ENCODE assay signal across 24 mouse cellular contexts in the genomic region with DNA sequence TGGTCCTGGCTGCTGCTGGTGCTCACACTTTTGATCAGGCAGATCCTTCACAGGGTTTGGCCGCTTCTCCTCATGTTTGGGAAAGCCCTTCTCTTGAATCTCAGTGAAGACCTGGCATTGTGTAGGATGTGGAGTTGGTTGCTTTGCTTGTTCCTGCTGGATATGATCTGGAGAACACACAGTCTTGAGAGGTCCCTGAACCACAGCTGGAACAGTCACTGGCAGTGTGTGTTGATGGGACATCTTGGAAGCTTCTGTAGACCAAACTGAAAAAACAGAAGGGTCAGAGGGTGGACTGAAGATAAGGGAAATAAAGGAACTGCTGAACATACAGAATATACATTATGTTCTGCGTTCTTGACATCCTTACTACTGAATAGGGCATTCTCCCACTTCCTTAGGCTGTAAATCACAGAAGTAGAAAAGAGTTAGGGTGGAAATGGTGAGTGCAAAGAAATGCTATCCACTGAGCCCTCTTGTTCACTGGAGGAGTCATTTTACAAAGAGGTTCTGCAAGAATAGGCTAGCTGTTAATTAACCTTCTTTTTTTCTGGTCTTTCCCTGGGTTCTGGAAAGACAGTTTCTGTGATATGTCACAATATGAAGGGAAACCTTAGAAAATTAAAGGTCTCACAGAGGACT. TPM values are rescaled to one million over a fixed set of nuclear protein-coding genes. Genes with fewer than 3 reads are reported as not detected.
DNase-seq lines count a peak whose midpoint lies in the region; ATAC-seq and TF ChIP-seq lines count a peak whose summit lies in the region.
"Had no signal": no experiment of that assay in that cellular context is flagged by ENCODE, and none has a peak within 500 bp of the region (broad histone marks: within the 10 kb centered on the region; RNA-seq: fewer than 3 reads in every experiment).

No protein-coding gene starts in this region.

- TF ChIP-seq CTCF in kidney, postnatal 0 days (IDR thresholded peaks at IDR 0.05; ENCODE audit: low read depth): no peak

- no peaks in the 10 kb centered on the region for H3K9me3 ChIP-seq in kidney, embryonic 15.5 days (replicated peaks)
- H3K9me3 ChIP-seq in kidney, postnatal 0 days (replicated peaks; ENCODE audit: low read length): no peaks in the 10 kb centered on the region
- H3K9me3 ChIP-seq: embryonic facial prominence, embryonic 13.5 days; embryonic facial prominence, embryonic 15.5 days; forebrain, embryonic 10.5 days; forebrain, embryonic 12.5 days had no signal

- no peaks in the 10 kb centered on the region for H3K27me3 ChIP-seq in kidney, embryonic 15.5 days
- H3K27me3 ChIP-seq in kidney, postnatal 0 days (ENCODE audit: insufficient read depth, low read length): no peaks in the 10 kb centered on the region
- H3K27me3 ChIP-seq: embryonic facial prominence, embryonic 13.5 days; embryonic facial prominence, embryonic 15.5 days; forebrain, embryonic 12.5 days had no signal

- peaks cover 16% of the 10 kb centered on the region for H3K4me1 ChIP-seq in kidney, embryonic 15.5 days
- 0 out of 2 replicates have a peak, but pooled peaks cover 3% of the 10 kb centered on the region for H3K4me1 ChIP-seq in kidney, postnatal 0 days (replicated peaks; ENCODE audit: insufficient read depth, low read length)
- H3K4me1 ChIP-seq: embryonic facial prominence, embryonic 13.5 days; embryonic facial prominence, embryonic 15.5 days; forebrain, embryonic 12.5 days had no signal

- no peak overlapping the region for H3K4me3 ChIP-seq in kidney, embryonic 15.5 days (replicated peaks)
- no peak overlapping the region for H3K4me3 ChIP-seq in kidney, postnatal 0 days (replicated peaks; ENCODE audit: low read depth, low read length)
- H3K4me3 ChIP-seq: embryonic facial prominence, embryonic 13.5 days; embryonic facial prominence, embryonic 15.5 days; erythroblast, embryonic 14.5 days; forebrain, embryonic 10.5 days; forebrain, embryonic 12.5 days had no signal

- H3K9ac ChIP-seq in kidney, embryonic 15.5 days: no peak overlapping the region
- no peak overlapping the region for H3K9ac ChIP-seq in kidney, postnatal 0 days (ENCODE audit: low read depth, low read length)
- H3K9ac ChIP-seq: embryonic facial prominence, embryonic 13.5 days; embryonic facial prominence, embryonic 15.5 days; forebrain, embryonic 12.5 days had no signal

- WGBS in kidney, embryonic 15.5 days: 23% methylated on average over 2 of the region's 2 CpGs
- WGBS in kidney, postnatal 0 days: 28% methylated on average over 2 of the region's 2 CpGs

- no peak overlapping the region for H3K4me2 ChIP-seq in kidney, embryonic 15.5 days
- no peak overlapping the region for H3K4me2 ChIP-seq in kidney, postnatal 0 days (ENCODE audit: low read length)
- H3K4me2 ChIP-seq: embryonic facial prominence, embryonic 13.5 days; embryonic facial prominence, embryonic 15.5 days; forebrain, embryonic 12.5 days had no signal

- peak; percentile 77 for ATAC-seq in kidney, embryonic 15.5 days (replicated peaks; ENCODE audit: low FRiP score)
- ATAC-seq in kidney, postnatal 0 days (replicated peaks; ENCODE audit: low FRiP score, low read depth): no peak
- ATAC-seq: forebrain, embryonic 14.5 days; forebrain, embryonic 16.5 days had no signal

- 0 out of 2 replicates have a peak overlapping the region, but pooled peaks have one; percentile 3 for H3K27ac ChIP-seq in kidney, embryonic 15.5 days
- no peak overlapping the region for H3K27ac ChIP-seq in kidney, postnatal 0 days
- H3K27ac ChIP-seq: embryonic facial prominence, embryonic 13.5 days; embryonic facial prominence, embryonic 15.5 days; forebrain, embryonic 10.5 days; forebrain, embryonic 12.5 days had no signal

- H3K36me3 ChIP-seq in kidney, embryonic 15.5 days: no peaks in the 10 kb centered on the region
- H3K36me3 ChIP-seq in kidney, postnatal 0 days (ENCODE audit: insufficient read depth, low read length): no peaks in the 10 kb centered on the region
- H3K36me3 ChIP-seq: embryonic facial prominence, embryonic 13.5 days; embryonic facial prominence, embryonic 15.5 days; forebrain, embryonic 10.5 days; forebrain, embryonic 12.5 days had no signal

- no peak for DNase-seq in kidney, adult 11 months
- DNase-seq in kidney, postnatal 0 days (ENCODE audit: low spot score): peak; percentile 57
- DNase-seq in kidney, postnatal 25 days: no peak
- DNase-seq: adrenal gland, adult 2 months; adrenal gland, postnatal 10 days; adrenal gland, postnatal 25 days; cerebellum, adult 11 months; cerebellum, adult 18-20 months; cerebellum, adult 8-10 months; cerebellum, adult 9-11 months; cerebellum, postnatal 14 days; cerebellum, postnatal 36 days; embryo, embryonic 11 days had no signal

RNA-seq across cellular contexts. Expression of a gene that starts 0.9 kb away (rescaled TPM):
- polyA plus RNA-seq in kidney, embryonic 15.5 days (2015; fragmentation: Nextera tagmentation; extraction: Ambion mirVana): 0.22 and 0.61 TPM in 2 replicates
- polyA plus RNA-seq in kidney, postnatal 0 days (2015; fragmentation: Nextera tagmentation; extraction: Ambion mirVana): 0.97 and 1.4 TPM in 2 replicates
- polyA plus RNA-seq: adrenal gland, adult 2 months; brain, embryonic 14.5 days; embryonic facial prominence, embryonic 13.5 days; erythroblast, embryonic 14.5 days; forebrain, embryonic 10.5 days; forebrain, embryonic 12.5 days; forebrain, embryonic 14.5 days; forebrain, embryonic 16.5 days had no signal

RNA-seq across cellular contexts. Expression of a gene that starts 16.2 kb away (rescaled TPM):
- not detected in 2 replicates for polyA plus RNA-seq in kidney, embryonic 15.5 days (2015; fragmentation: Nextera tagmentation; extraction: Ambion mirVana)
- polyA plus RNA-seq in kidney, postnatal 0 days (2015; fragmentation: Nextera tagmentation; extraction: Ambion mirVana): not detected in 2 replicates
- polyA plus RNA-seq: adrenal gland, adult 2 months; brain, embryonic 14.5 days; C2C12; embryonic facial prominence, embryonic 11.5 days; embryonic facial prominence, embryonic 13.5 days; embryonic facial prominence, embryonic 15.5 days; erythroblast, embryonic 14.5 days; forebrain, embryonic 10.5 days; forebrain, embryonic 12.5 days; forebrain, embryonic 14.5 days; forebrain, embryonic 16.5 days had no signal

RNA-seq across cellular contexts. Expression of a gene that starts 34.7 kb away (rescaled TPM):
- not detected in 2 replicates for polyA plus RNA-seq in kidney, embryonic 15.5 days (2015; fragmentation: Nextera tagmentation; extraction: Ambion mirVana)
- not detected in 2 replicates for polyA plus RNA-seq in kidney, postnatal 0 days (2015; fragmentation: Nextera tagmentation; extraction: Ambion mirVana)
- polyA plus RNA-seq: adrenal gland, adult 2 months; brain, embryonic 14.5 days; C2C12; embryonic facial prominence, embryonic 11.5 days; embryonic facial prominence, embryonic 13.5 days; erythroblast, embryonic 14.5 days; forebrain, embryonic 10.5 days; forebrain, embryonic 12.5 days; forebrain, embryonic 14.5 days; forebrain, embryonic 16.5 days had no signal

RNA-seq across cellular contexts. Expression of a gene that starts 38.3 kb away (rescaled TPM):
- not detected in 2 replicates for polyA plus RNA-seq in kidney, embryonic 15.5 days (2015; fragmentation: Nextera tagmentation; extraction: Ambion mirVana)
- not detected in 2 replicates for polyA plus RNA-seq in kidney, postnatal 0 days (2015; fragmentation: Nextera tagmentation; extraction: Ambion mirVana)
- polyA plus RNA-seq: adrenal gland, adult 2 months; brain, embryonic 14.5 days; C2C12; embryonic facial prominence, embryonic 11.5 days; embryonic facial prominence, embryonic 13.5 days; erythroblast, embryonic 14.5 days; forebrain, embryonic 10.5 days; forebrain, embryonic 12.5 days; forebrain, embryonic 14.5 days; forebrain, embryonic 16.5 days had no signal

RNA-seq across cellular contexts. Expression of a gene that starts 48.8 kb away (rescaled TPM):
- polyA plus RNA-seq in kidney, embryonic 15.5 days (2015; fragmentation: Nextera tagmentation; extraction: Ambion mirVana): not detected in 2 replicates
- not detected in 2 replicates for polyA plus RNA-seq in kidney, postnatal 0 days (2015; fragmentation: Nextera tagmentation; extraction: Ambion mirVana)
- polyA plus RNA-seq: adrenal gland, adult 2 months; brain, embryonic 14.5 days; C2C12; embryonic facial prominence, embryonic 11.5 days; embryonic facial prominence, embryonic 13.5 days; erythroblast, embryonic 14.5 days; forebrain, embryonic 10.5 days; forebrain, embryonic 12.5 days; forebrain, embryonic 14.5 days; forebrain, embryonic 16.5 days had no signal
